Mouse (Mus musculus): ENCODE results near the gene Gfod2.

The Gfod2 gene

GRCm38 (mm10) chr8:105685796-105686308 lies 72.6 kb downstream of the Gfod2 start, which contains the start of gene Carmil2:
Gene Carmil2, plus strand, starts transcription at chr8:105686274.
- peak; percentile 32 for DNase-seq (ENCODE audit: low read depth, low spot score)

- no peak for DNase-seq (ENCODE audit: low read depth, low spot score)
Measured at GRCm38 (mm10) chr8:105685325-105685724, 73.1 kb downstream of the Gfod2 start.

DNA sequence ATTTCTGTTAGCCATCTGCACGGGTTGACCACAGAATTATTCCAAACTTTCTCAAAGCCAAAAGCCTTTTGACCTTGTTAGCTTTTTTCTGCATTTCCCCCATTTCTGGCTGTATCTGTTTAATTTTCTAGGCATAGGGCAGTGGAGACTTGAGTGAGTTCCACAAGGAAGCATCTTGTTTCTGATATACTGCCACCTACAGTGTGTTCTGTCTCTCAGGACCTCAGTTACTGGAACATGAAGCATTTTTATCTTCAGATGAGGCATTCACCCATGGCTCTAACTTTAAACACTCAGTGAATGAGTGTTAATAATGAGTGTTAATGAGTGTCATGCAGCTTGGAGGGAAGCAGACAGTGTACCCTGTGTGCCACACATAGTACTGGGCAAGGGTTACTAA lies 80.6 kb downstream of the Gfod2 start:
- DNase-seq (ENCODE audit: low read depth, low spot score) = peak; percentile 16

Data from 3T3-L1 (cell line).